Mouse (Mus musculus) heart, postnatal 4 days (tissue): ENCODE results near the gene Piwil4. TPM values are rescaled to one million over a fixed set of nuclear protein-coding genes. Genes with fewer than 3 reads are reported as not detected.

ENCODE experiments used
- DNase-seq: peaks from one replicate; pipeline ENCODE4 v3.0.0; 2021
- total RNA-seq, 2 experiments: library from RNA; stranded (reverse); gene quantifications; 2 replicates each; pipeline ENCODE4 v1.2.3; 2021

The Piwil4 gene
- total RNA-seq: not detected

DNA sequence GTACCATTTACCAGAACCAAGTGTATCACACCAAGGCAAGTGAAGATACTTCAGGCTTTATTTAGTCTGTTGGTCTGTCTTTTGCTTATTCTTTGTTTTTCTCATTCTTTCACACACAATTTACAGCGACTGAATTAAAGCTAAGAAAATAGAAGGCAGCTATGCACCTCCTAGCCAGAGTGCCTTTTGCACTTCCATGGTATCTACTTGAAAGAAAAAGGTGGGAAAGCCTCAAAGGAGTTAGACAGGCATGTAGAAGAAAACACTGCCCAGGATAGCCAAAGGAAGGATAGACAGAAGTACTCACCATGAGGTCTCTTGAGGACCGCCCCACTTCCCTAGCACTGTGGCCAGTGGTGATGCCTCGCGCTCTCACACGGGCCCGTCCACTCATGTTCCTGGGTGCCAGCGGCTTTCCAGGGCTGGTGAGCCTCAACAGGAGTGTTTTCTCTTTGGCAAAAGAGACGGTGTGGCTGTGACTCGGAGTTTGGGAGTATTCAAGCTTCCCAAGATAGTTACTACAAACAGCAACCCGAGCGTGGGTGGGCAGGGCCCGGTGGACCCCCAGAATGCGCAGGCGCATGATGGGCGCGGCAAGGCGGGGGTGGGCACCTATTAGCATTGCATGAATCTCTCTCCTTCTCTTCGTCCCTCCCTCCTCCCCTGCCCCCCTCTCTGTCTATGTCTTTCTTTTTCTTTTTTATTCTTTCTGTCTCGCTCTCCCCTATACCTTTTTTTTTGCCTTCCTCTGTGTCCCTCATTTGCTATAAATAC lies at the start of gene Piwil4:
Gene Piwil4 (minus strand): TSS at position 583 of the 774 bp plus-strand sequence.
- DNase-seq: no peak

DNA sequence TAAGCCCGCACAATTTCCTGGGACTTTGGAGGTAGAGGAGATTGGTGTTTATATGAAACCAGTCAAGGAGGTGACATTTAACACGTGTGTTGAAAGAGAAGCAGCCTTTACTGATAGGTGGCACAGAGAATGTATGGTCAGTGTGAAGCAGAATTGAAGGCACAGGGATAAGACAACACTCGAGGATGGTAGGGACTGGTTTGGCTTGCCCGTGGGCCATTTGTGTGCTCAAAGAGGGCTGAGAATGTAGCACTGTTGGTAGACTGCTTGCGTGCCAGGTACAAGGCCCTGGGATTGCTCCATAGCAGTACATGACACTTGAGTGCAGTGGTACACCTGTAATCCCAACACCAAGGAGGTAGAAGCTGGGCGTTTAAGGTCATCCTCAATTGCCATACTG lies 46.8 kb upstream of the Piwil4 start:
- DNase-seq: no peak

DNA sequence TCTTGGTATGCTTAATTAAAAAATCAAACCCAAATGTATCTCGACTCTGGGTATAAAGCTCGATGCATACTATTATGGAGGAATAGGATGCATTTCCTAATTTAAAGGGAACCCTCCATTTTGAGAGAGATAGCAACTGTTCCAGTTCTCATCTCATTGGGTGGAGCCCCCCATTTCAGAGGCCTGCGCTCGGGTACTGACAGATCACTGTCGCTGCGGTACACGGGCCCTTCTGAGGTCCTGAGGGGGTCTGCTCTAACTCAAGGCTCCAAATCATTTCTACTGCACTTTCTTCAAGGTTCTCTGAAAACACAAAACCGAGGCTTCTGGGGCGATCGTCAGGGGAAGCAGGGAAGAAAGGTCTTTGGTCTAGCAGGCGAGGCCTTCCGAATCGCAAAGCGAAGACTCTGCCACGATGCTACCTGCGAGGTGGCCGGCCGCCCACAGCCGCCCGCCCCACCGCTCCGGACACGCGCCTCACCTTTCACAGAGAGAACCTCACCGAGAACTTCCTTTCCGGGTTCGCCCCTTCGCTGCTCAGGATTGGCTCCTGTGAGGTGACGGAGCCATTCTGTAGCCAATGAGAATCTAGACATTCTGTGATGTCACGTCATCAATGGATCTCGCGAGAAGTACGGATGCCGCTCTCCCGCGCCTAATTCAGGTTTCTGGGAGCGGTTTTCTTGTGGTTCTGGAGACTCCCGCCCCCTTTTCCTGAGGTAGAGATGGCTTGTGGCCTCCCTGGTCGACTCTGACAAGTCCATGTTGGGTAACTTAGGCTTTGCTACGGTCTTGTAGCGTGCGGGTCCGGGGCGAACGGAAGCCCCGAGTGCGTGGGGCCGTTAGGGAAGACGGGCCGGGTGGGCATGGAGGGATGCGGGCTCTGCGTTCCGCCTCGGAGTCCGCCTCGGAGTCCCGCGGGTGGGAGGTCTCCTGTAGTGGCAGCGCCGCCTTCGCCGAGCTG lies 43.8 kb upstream of the Piwil4 start, which contains the start of the genes Mre11a and Ankrd49:
Gene Mre11a (plus strand): TSS at position 616 of the 964 bp plus-strand sequence.
Gene Ankrd49 (minus strand): TSS at position 818 of the 964 bp plus-strand sequence.
- peak; percentile 93 for DNase-seq

DNA sequence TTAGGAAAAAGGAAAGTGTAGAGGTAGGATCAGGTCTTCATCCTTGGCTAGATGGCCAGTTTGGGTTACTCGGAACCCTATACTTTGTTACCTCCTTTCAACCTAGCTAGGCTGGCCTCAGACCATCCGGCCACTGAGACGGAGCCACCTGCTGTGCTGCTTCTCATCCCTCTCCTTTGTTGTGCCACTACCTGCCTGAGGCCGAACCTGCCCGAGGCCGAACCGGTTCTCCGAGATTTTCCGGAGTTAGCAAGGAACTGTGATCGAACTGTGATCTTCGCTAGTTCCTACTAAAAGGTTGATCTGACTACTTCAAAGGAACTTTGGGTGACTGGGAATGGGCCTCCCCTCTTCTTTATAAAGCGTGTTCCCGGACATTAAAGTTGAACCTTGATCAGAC lies 37.8 kb upstream of the Piwil4 start:
- DNase-seq: no peak

DNA sequence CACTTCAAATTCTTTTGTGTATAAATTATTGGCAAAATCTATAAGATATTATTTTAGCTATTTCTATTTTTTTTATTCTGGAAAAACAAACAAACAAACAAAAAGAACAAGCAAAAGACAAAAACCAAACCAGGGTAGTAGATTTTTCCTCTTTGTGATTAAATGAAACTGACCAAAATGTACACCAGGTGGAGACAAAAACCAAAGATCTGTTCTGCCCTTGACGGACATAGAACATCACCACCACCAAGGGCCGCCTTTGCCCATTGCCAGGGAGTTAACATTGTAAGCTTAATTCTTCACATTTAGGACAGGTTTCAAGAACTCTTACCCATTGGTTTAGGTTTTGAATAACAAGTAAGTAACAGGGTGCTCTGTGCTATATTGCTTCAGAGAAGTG lies 33.3 kb upstream of the Piwil4 start:
- DNase-seq: no peak

DNA sequence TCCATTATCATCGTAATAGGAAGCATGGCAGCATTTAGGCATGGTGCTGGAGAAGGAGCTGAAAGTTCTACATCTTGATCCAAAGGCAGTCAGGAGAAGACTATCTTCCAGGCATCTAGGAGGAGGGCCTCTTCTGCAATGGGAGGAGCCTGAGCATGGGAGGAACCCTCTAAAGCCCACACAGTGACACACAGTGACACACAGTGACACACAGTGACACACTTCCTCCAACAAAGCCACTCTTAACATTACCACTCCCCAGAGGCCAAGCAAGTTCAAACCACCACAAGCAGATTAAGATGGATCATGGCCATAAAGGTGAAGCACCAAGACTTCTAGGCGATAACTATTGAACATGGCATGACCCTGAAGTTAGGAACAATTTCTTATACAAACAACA lies 31.5 kb upstream of the Piwil4 start:
- no peak for DNase-seq

DNA sequence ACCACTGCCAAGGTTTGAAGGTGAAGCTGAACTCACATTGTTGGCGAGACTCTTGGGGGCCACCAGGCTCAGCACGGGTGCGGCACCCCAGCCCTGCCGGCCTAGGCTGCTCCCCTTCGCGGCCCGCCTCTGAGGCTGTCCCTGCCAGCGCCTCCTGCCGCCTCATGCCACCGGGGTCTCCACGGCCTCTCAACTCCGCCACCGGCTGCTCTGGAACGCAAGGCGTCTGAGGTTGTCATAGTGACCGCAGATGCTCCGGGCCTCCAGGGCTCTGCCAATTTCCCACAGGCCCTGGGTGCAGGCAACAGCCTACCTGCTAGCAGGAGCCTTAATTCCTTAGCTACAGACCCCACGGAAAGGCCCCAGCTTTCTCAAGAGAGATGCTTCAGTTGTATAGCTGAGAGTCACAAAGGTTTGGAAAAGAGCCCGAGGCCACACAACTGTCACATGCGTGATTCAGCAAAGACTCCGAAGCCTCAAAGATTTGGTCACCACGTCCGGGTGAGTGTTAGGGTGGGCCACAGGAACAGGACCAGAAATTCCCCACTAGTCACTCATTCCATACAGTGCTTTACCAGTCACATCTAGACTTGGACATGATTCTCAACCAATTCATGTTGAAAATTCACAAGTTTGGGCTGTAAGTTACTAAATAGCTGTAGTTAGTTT lies 30.4 kb upstream of the Piwil4 start, which contains the start of gene 1700012B09Rik:
Gene 1700012B09Rik (minus strand): TSS at position 228 of the 669 bp plus-strand sequence.
- no peak for DNase-seq

DNA sequence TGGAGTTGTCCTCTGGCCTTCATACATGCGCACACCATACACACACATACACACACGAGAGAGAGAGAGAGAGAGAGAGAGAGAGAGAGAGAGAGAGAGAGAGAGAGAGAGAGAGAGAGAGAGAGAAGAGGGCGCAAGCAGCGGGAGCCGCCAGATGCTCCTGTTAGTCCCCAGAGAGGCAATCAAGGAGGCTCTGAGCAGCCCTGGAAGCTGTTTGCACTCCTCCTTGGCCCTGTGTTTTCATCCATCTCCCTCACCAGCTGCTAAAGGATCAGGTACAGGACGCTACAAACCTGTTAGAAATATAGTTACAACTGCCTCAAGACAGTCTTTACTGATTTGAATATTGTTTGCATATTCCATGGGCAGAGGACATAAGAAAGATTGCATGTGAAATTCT lies 29.3 kb upstream of the Piwil4 start:
- DNase-seq: no peak

DNA sequence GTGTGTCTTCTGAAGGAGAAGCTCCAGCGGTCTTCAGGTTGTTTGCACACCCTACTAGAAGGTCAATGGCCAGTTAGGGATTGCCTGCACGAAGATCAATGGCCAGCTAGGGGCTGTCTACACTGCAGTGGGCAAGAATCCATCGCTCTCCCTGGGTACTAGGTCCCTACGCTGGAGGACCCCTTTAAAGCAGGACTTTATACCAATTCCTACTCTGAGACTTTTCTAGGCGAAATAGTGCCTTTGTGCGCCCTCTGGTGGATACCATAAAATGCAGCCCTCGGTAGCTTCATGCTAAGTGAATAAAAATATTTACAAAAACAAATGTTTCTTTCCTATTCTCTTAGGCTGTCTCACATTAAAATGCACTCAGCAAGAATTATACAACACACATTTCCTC lies 24.2 kb upstream of the Piwil4 start:
- peak; percentile 60 for DNase-seq

DNA sequence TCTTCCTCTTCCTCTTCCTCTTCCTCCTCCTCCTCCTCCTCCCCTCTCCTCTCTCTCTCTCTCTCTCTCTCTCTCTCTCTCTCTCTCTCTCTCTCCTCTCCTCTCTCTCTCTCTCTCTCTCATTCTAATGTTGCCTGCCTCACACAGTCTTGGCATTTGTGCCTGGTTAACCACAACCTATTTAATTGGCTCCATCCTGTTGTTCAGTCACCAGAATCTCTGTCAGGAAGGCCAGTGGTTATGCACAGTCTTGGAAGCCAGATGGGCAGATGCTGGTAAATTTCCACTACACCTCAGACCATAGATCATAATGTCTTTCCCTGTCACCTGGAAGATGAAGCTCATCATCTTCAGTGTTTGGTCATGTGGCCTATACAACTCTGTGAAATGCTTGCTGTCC lies 18.7 kb upstream of the Piwil4 start:
- DNase-seq: no peak

DNA sequence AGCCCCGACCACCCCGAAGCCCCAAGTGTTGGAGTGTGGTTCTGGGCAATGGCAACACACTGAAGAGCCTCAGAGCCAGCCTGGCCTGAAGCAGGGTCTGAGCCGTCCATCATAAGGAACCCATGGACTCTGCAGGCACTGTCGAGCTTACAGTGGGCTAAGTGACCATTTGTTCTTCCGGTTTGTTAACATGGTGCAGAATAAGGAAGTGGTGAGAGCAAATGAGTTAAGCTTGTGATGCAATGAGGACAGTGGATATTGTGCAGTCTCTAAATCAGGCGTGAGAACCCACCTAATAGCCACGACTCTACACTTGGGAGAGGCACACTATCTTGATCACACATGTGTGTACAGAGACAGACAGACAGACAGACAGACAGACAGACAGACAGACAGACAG lies 18.1 kb upstream of the Piwil4 start:
- no peak for DNase-seq

DNA sequence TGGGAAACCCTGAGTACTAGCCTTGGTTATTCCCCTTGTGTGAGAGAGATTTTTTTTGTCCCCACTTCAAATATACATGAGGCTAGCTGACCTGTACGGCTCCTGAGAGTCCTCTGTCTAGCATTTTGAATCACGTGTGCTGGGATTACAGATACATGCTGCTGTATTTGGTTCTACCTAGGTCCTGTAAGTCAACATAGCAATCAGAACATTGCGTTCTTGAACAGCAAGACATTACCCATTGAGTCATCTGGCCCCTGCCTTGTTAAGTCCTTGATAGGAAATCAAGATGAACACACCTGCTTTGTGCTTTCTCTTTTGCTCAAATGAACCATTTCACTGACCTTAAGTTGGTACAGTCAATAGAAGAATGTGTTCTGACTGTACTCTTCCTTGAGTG lies 13.9 kb upstream of the Piwil4 start:
- no peak for DNase-seq

DNA sequence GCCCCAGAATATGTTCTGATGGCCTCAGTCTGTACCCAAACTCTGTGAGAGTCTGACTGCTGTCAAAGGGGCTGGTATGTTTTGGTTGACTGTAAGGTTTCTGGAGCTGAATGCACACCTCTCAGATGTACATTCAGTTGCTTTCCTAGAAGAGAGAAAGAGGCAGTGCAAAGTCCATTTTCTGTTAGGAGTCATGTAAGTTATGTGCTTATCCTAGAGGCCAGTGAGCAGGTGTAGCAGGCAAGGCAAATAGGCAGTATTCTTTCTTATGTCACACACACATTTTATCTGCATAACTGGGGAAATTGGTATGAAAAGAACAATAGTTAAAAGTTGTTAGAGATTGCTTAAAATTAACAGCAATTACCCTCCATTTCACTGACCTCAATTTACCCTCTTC lies 13.4 kb upstream of the Piwil4 start:
- no peak for DNase-seq

DNA sequence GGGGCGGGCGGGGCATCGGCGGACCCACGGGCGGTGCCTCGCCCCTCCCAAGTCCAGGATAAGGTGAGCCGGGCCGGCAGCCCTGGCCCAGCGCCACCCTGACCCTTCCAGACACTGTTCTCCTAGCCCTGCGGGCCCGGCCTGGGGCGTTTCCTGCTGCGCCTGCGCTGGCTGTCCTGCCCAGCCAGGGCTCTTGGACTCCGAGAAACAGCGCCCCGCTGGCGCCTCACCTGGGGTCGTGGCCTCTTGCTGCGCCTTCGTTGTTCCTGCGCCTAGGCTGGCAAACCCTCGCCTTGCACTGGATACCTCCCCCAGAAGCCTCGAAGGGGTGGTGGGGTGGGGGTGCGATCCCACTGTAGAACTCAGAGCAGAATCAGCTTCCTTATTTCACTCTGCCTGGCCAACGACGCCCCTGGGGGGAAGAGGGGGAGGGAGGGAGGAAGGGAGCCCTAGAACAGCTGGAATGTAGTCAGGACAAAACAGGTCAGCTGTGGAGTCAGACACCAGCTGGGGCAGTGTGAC lies 11.5 kb upstream of the Piwil4 start, which contains the start of gene Fut4:
Gene Fut4 (minus strand): TSS at position 393 of the 522 bp plus-strand sequence.
- DNase-seq: peak; percentile 64

DNA sequence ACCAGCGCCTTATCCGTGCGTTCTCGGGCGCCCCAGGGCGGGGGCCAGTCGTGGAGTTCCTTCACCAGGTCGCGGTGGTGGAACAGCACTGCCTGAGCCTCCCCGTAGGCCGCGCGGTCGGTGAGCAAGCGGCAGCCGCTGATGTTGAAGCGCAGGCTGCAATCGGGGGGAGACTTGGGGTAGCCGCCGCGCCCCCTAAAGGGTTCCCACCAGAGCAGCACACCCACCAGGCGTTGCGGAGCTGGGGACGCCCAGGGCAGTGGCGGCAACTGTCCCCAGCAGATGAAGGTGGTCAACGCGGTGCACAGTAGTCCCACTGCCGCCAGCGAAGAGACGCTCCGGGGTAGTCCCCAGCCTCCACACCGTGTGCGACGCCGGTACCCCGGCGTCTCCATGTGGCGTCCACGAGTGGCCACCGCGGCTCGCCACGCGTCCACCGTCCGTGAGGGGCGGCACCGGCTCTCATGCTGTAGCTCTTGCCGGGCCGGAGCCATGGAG lies 11.0 kb upstream of the Piwil4 start:
- DNase-seq: peak; percentile 27

DNA sequence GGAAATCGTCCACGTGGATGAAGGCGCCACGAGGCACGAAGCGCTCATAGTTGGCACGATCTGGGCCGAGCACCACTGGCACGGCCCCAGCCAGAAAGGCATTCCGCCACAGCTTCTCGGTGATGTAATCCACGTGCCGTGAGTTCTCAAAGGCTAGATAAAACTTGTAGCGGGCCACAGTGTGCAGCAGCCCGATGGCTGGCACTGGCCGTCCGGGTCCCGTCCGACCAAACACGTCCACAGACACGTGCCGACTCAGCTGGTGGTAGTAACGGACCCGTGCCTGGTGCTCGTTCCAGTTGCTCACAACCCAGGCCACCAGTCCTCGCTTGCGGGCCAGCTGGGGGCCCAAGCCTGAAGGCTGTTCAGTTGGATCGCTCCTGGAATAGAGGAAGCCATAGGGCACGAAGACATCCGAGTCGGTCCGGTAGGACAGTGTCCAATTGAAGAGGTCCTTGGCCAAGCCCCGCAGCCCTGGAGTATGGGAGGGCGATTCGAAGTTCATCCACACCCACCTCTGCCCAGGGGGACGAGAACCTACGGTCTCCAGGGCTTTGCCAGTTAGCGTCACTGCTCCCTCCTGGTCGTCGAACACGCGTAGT lies 10.5 kb upstream of the Piwil4 start:
- DNase-seq: peak; percentile 28

DNA sequence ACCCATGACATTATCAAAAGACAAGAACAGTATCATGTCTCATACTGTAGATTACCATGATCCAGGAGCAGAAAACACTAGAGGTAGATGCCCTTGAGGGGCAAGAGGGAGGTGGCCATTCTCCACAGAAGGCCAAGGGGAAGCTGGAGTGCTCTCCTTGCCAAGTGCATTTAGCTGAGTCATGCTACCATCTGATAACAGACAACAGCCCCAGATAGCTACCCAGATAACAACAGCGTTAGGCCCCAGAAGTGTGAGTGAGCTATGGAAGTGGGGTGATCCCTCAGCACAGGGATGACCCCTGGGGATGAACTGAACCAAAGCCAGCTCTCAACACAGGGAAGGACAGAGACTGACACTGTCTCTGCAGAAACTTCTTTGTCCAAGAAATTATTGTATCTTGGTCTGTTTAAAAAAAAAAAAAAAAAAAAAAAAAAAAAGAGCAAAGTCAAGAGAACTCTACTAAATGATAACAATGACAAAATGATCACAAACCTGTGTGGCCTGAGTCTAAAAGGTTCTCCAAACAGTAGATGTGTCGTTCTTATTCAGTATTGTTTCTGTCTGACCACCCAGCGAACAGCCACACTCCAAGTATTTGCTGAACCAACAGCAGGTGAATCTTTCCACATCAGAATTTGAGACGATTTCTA lies 909 bp downstream of the Piwil4 start:
- no peak for DNase-seq

DNA sequence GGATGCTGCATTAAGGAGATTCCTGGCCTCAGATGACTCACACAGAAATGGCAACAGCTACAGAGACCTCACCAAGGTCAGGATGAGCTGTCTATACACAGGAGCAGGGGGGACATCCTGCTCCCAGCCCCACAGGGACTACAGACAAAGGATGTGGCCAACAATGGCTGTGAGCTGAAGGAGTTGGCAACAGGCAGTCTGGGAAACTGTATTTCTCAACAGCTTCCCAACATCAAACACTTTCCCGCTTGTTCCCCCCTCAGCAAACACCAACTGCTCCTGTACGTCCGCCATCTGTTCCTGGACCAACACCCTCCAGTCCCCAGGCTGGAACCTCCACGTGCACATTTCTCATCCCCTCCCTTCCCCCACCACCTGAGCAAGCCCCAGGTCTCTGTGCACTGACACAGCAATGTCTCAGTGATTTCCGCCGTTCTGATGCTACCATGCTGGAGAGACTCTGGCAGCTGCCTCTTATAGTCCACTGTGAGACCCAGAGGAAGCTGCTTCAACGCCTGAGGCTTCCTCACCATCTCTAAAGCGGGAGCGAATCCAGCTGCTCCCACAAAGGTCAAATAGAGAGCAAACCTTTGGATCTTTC lies 9.5 kb downstream of the Piwil4 start:
- DNase-seq: peak; percentile 21

DNA sequence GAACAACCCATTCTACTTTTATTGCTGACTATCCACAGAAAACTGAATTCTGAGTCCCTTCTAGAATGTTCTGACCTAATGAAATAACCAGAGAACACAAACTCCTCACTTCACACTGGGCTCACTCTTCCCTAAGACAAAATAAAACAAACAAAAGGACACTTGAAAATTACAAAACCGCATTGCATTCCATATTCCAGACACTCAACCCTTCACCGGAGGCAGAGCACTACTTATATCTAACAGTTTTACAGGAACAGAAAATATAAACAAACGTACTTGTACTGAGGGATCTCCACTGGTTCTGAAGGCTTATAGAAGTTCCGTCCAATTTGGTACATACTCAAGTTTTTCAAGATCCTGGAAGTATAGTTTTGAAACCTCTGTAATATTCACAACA lies 12.2 kb downstream of the Piwil4 start:
- no peak for DNase-seq

DNA sequence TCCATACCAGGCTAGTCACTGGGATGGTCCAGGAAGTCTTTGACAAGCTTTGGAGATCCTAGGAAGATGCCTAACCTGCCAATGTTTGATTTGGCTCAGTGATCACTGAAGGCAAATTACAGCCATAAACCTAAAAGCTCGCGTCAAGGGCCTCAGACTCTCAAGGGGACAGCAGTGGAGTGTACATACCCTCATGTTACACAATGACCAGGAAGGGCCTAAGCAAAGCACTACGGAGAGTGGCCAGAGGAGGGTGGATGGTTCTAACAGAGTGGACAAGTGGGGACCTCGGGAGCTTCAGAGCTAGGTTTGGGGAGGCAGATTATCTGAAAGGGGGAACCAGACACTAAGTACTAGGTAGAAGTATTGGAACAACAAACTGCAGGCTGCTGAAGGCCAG lies 13.9 kb downstream of the Piwil4 start:
- DNase-seq: no peak

DNA sequence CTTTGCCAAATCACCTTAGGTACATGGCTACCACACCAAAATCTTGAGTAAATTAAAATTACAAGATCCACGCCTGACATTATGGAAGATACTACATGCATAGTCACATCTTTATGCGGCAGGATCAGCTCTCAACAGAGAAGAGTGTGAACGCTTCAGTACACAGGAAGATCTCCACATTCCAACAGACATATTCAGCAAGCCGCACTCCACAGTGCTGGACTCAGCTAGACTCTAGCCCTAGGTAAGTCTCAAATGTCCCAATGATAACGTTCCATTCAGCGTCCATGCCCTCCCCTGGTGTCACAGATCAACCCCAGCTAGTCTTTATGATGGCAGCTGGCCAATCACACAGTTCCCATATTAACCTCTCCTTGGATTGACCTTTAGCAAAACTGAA lies 14.5 kb downstream of the Piwil4 start:
- DNase-seq: no peak
